Mouse (Mus musculus) monocyte, adult 2 months (primary cell): ENCODE measurements around the gene Gpr25.

Source experiments
- DNase-seq, 2 experiments: peaks; one replicate each; pipeline ENCODE4 v3.0.0; 2022; ENCODE audit warnings: low spot score in 2 of 2, low read depth in 1 of 2

Gene Gpr25

GRCm38 (mm10) chr1:136260635-136261238 is at the start of gene Gpr25:
Gpr25 (minus strand) TSS chr1:136260873.
- DNase-seq, result no peak

GRCm38 (mm10) chr1:136309193-136309592 is 48.5 kb upstream of the Gpr25 start:
- no peak for DNase-seq

GRCm38 (mm10) chr1:136306424-136306823 is 45.8 kb upstream of the Gpr25 start:
- no peak for DNase-seq

GRCm38 (mm10) chr1:136293961-136294360 is 33.3 kb upstream of the Gpr25 start:
- no peak for DNase-seq

- no peak for DNase-seq
Measured at GRCm38 (mm10) chr1:136289803-136290202, 29.1 kb upstream of the Gpr25 start.

- no peak for DNase-seq
Measured at GRCm38 (mm10) chr1:136277366-136277765, 16.7 kb upstream of the Gpr25 start.

GRCm38 (mm10) chr1:136268224-136268623 is 7.6 kb upstream of the Gpr25 start:
- no peak for DNase-seq

- DNase-seq, result no peak
Measured at GRCm38 (mm10) chr1:136266127-136266526, 5.5 kb upstream of the Gpr25 start.

GRCm38 (mm10) chr1:136263355-136263754 is 2.7 kb upstream of the Gpr25 start:
- no peak for DNase-seq

GRCm38 (mm10) chr1:136259893-136260634 is 609 bp downstream of the Gpr25 start:
- no peak for DNase-seq

- DNase-seq, result no peak
Measured at GRCm38 (mm10) chr1:136259543-136259892, 1.2 kb downstream of the Gpr25 start.

- no peak for DNase-seq
Measured at GRCm38 (mm10) chr1:136258495-136258894, 2.2 kb downstream of the Gpr25 start.

GRCm38 (mm10) chr1:136255657-136256056 is 5.0 kb downstream of the Gpr25 start:
- DNase-seq, result no peak

- no peak for DNase-seq
Measured at GRCm38 (mm10) chr1:136255174-136255573, 5.5 kb downstream of the Gpr25 start.

- DNase-seq, result no peak
Measured at GRCm38 (mm10) chr1:136254503-136255065, 6.1 kb downstream of the Gpr25 start.

- no peak for DNase-seq
Measured at GRCm38 (mm10) chr1:136253472-136253871, 7.2 kb downstream of the Gpr25 start.

- no peak for DNase-seq
Measured at GRCm38 (mm10) chr1:136249662-136250061, 11.0 kb downstream of the Gpr25 start.

GRCm38 (mm10) chr1:136247393-136247792 is 13.3 kb downstream of the Gpr25 start:
- DNase-seq, result no peak

- DNase-seq, result no peak
Measured at GRCm38 (mm10) chr1:136244469-136244868, 16.2 kb downstream of the Gpr25 start.

GRCm38 (mm10) chr1:136241801-136242200 is 18.9 kb downstream of the Gpr25 start:
- no peak for DNase-seq

GRCm38 (mm10) chr1:136238495-136238894 is 22.2 kb downstream of the Gpr25 start:
- no peak for DNase-seq

- no peak for DNase-seq
Measured at GRCm38 (mm10) chr1:136234595-136235092, 26.0 kb downstream of the Gpr25 start.
